Mouse (Mus musculus): ENCODE measurements at regions not wholly inside any gene's neighbourhood (a gene's known extent, or its start where the extent isn't known, plus 50 kb on each side); places are given as distances from the start of the nearest gene placed in this dataset.

DNA sequence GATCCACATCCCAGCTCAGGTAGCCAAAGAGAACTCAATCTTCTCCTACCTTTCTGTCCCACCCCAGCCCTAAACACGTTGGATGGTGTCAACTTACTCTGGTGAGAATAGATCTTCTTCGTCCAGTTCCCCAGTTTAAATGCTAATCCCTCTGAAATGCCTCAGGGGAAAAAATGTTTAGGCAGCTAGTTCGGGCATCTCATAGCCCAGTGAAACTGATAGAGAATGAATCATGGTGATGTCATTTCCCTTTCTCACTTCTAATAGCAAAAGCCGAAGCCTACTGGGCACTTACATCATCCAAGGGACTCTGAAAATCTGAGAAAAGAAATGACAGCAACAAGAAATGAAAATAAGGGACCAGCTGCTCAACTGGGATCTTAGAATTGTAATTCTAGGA is 154.9 kb downstream of the Qdpr start (continued):
- no peak for TF ChIP-seq USF2 (conservative IDR thresholded peaks at IDR 0.05; ENCODE audit: low read depth, low read length)
- TF ChIP-seq ELF1 (IDR thresholded peaks at IDR 0.05; ENCODE audit: low read depth, low read length): no peak
- peak; percentile 36; the same call in 1 of the 2 replicates for TF ChIP-seq POLR2A (IDR thresholded peaks at IDR 0.05; ENCODE audit: low read depth, low read length)
- TF ChIP-seq RCOR1 (conservative IDR thresholded peaks at IDR 0.05; ENCODE audit: low read depth, low read length): no peak
- TF ChIP-seq PAX5 (IDR thresholded peaks at IDR 0.05; ENCODE audit: low read length): no peak
- TF ChIP-seq MEF2A (IDR thresholded peaks at IDR 0.05; ENCODE audit: borderline replicate concordance, low read depth, low read length): peak; percentile 65; the same call in 1 of the 2 replicates

DNA sequence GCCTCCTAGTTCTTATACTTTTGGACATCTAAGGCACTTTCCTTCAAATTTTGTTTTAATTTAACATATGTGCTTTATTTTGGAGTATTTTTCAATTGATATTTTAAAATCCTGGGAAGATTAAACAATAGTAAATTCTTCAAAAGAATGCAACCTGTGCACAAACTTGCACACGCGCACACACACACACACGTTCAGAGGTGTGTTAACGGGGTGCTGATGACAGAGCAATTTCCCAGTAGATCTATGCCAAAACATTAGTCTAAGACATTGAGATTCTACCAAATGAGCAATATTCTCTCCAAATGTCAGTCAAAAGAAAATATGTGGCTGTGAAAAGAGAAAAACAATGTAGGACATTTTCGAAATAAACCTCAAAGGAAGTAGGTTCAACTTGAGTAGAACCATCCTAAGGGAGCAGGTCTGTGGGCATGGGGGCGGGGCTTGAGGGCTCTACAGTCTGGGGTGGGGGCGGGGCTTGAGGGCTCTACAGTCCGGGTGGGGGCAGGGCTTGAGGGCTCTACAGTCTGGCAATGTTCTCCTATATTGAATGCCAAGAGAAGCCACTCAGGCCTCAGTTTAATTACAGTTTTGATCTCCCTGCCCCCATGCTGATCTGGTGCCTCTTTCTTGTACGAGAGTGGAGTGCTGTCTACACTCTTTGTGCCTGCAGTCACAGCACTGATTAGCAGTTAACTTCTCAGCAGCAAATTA is 157.0 kb downstream of the Qdpr start:
- in situ Hi-C loops (cut with MboI; ENCODE audit: low pct_ligation_motif_present, low pct_unique_long_range_greater_than_20kb, low sequenced_read_pairs): no loop called here
- no peaks in the 10 kb centered on the region for H3K27me3 ChIP-seq (replicated peaks)
- TF ChIP-seq CTCF (conservative IDR thresholded peaks at IDR 0.05 in 1 of 2, IDR thresholded peaks at IDR 0.05 in 1 of 2; ENCODE audit: low read depth in 2 of 2, low read length in 2 of 2) (no peak), BHLHE40 (IDR thresholded peaks at IDR 0.05; ENCODE audit: low read depth, low read length) (no peak), CHD2 (IDR thresholded peaks at IDR 0.05; ENCODE audit: low read length) (peak; percentile 45; the same call in 1 of the 2 replicates), NRF1 (IDR thresholded peaks at IDR 0.05; ENCODE audit: low read depth, low read length) (no peak), MYC (IDR thresholded peaks at IDR 0.05; ENCODE audit: low read depth, low read length) (no peak), MAX (IDR thresholded peaks at IDR 0.05; ENCODE audit: low read length) (no peak), TBP (conservative IDR thresholded peaks at IDR 0.05; ENCODE audit: low read depth, low read length) (no peak), JUND (conservative IDR thresholded peaks at IDR 0.05; ENCODE audit: low read depth, low read length) (no peak)
- peaks cover 6 to 27% of the 10 kb centered on the region in 2 experiments for H3K4me1 ChIP-seq (ENCODE audit: control insufficient read depth in 1 of 2, insufficient read depth in 2 of 2)
- no peaks in the 10 kb centered on the region for H3K9me3 ChIP-seq (replicated peaks; ENCODE audit: low read length)
- no peaks in the 10 kb centered on the region for H3K36me3 ChIP-seq (replicated peaks in 1 of 2; ENCODE audit: control insufficient read depth in 1 of 2, insufficient read depth in 1 of 2, low read length in 1 of 2)
- no peak overlapping the region; the same call in 1 of the 2 replicates for H3K27ac ChIP-seq (ENCODE audit: insufficient read depth, low read depth)
- DNase-seq (ENCODE audit: extremely low read depth): peak; percentile 23
- dilution Hi-C loops (cut with MboI; ENCODE audit: extremely low pct_ligation_motif_present, extremely low pct_unique_long_range_greater_than_20kb, low sequenced_read_pairs): no loop called here
- peaks cover 12% of the 10 kb centered on the region; the same call in 1 of the 2 replicates for H3K79me2 ChIP-seq (replicated peaks; ENCODE audit: control insufficient read depth, extremely low read depth, insufficient read depth, poor library complexity, severe bottlenecking)
- peak overlapping the region; percentile 78 for H3K4me2 ChIP-seq (ENCODE audit: insufficient read depth, low read depth, poor library complexity, severe bottlenecking)
- peak overlapping the region; percentile 48 for H3K9ac ChIP-seq (ENCODE audit: insufficient read depth, low read depth)
- H3K4me3 ChIP-seq (replicated peaks in 1 of 3; ENCODE audit: low read depth in 2 of 3, low read length in 2 of 3, poor library complexity in 1 of 3): no peak overlapping the region

DNA sequence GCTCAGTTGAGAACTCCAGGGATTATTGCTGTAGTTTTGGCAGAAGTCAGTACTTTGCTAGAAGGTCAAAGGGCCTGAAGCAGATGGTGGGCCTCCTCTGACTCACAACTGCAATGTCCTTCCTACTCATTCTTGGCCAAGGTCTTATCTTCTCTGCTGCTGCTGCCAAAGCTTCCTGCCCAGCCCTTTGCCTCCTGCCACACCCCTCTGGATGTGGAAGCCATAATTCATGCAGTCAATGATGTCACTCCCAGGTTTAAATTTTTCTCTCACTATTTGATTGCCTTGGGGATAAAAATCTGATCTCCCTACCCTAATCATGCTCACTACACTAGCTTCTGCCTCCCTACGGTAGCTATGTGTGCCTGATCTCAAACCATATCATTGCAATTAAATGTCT is 157.7 kb downstream of the Qdpr start:
- in situ Hi-C loops (cut with MboI; ENCODE audit: low pct_ligation_motif_present, low pct_unique_long_range_greater_than_20kb, low sequenced_read_pairs): no loop called here
- H3K4me2 ChIP-seq (ENCODE audit: insufficient read depth, low read depth, poor library complexity, severe bottlenecking): 0 out of 2 replicates have a peak overlapping the region, but pooled peaks have one; percentile 10
- H3K36me3 ChIP-seq (replicated peaks in 1 of 2; ENCODE audit: control insufficient read depth in 1 of 2, insufficient read depth in 1 of 2, low read length in 1 of 2): no peaks in the 10 kb centered on the region
- H3K9ac ChIP-seq (ENCODE audit: insufficient read depth, low read depth): no peak overlapping the region
- dilution Hi-C loops (cut with MboI; ENCODE audit: extremely low pct_ligation_motif_present, extremely low pct_unique_long_range_greater_than_20kb, low sequenced_read_pairs): no loop called here
- DNase-seq (ENCODE audit: extremely low read depth): no peak
- no peaks in the 10 kb centered on the region for H3K27me3 ChIP-seq (replicated peaks)
- H3K4me3 ChIP-seq (replicated peaks in 1 of 3; ENCODE audit: low read depth in 2 of 3, low read length in 2 of 3, poor library complexity in 1 of 3): no peak overlapping the region
- TF ChIP-seq USF1 (IDR thresholded peaks at IDR 0.05; ENCODE audit: low read depth, low read length): no peak
- no peak for TF ChIP-seq ETS1 (conservative IDR thresholded peaks at IDR 0.05; ENCODE audit: low read depth, low read length)
- no peak for TF ChIP-seq TCF12 (IDR thresholded peaks at IDR 0.05; ENCODE audit: low read depth, low read length)
- TF ChIP-seq CHD1 (IDR thresholded peaks at IDR 0.05; ENCODE audit: low read depth, low read length): no peak
- TF ChIP-seq E2F4 (IDR thresholded peaks at IDR 0.05; ENCODE audit: insufficient replicate concordance, low read depth, low read length): no peak
- TF ChIP-seq KAT2A (IDR thresholded peaks at IDR 0.05; ENCODE audit: insufficient replicate concordance, low read length): no peak
- TF ChIP-seq SIN3A (IDR thresholded peaks at IDR 0.05; ENCODE audit: low read length): no peak
- TF ChIP-seq ELF1 (IDR thresholded peaks at IDR 0.05; ENCODE audit: low read depth, low read length): no peak
- no peak for TF ChIP-seq CTCF (conservative IDR thresholded peaks at IDR 0.05 in 1 of 2, IDR thresholded peaks at IDR 0.05 in 1 of 2; ENCODE audit: low read depth in 2 of 2, low read length in 2 of 2)
- no peak for TF ChIP-seq HCFC1 (IDR thresholded peaks at IDR 0.05; ENCODE audit: low read depth, low read length)
- TF ChIP-seq RCOR1 (conservative IDR thresholded peaks at IDR 0.05; ENCODE audit: low read depth, low read length): no peak
- TF ChIP-seq ZNF384 (IDR thresholded peaks at IDR 0.05; ENCODE audit: low read depth, low read length): no peak
- no peak for TF ChIP-seq PAX5 (IDR thresholded peaks at IDR 0.05; ENCODE audit: low read length)
- H3K79me2 ChIP-seq (replicated peaks; ENCODE audit: control insufficient read depth, extremely low read depth, insufficient read depth, poor library complexity, severe bottlenecking): peaks cover 12% of the 10 kb centered on the region; the same call in 1 of the 2 replicates
- no peak overlapping the region for H3K27ac ChIP-seq (ENCODE audit: insufficient read depth, low read depth)
- peaks cover 6 to 27% of the 10 kb centered on the region in 2 experiments for H3K4me1 ChIP-seq (ENCODE audit: control insufficient read depth in 1 of 2, insufficient read depth in 2 of 2)
- no peaks in the 10 kb centered on the region for H3K9me3 ChIP-seq (replicated peaks; ENCODE audit: low read length)
